Mouse (Mus musculus) right cerebral cortex, postnatal 10 days (tissue): ENCODE data around the gene Sumo3.

ENCODE experiments used
- DNase-seq, 2 experiments: peaks; one replicate each; pipeline ENCODE4 v3.0.0; 2021; ENCODE audit warnings: low spot score in 2 of 2

Gene Sumo3

GRCm38 (mm10) chr10:77605908-77606826, at the start of gene Sumo3, which contains the start of gene Gm49325:
Gene Sumo3 (plus strand): TSS chr10:77606097.
Gene Gm49325 (plus strand): TSS chr10:77606197.
- peak; percentile 94 for DNase-seq

- DNase-seq = no peak
Measured at GRCm38 (mm10) chr10:77556631-77557030, 49.3 kb upstream of the Sumo3 start.

- no peak for DNase-seq
Measured at GRCm38 (mm10) chr10:77557641-77558040, 48.3 kb upstream of the Sumo3 start.

- DNase-seq = no peak
Measured at GRCm38 (mm10) chr10:77560090-77560489, 45.8 kb upstream of the Sumo3 start.

- no peak for DNase-seq
Measured at GRCm38 (mm10) chr10:77560830-77561229, 45.1 kb upstream of the Sumo3 start.

- DNase-seq = no peak
Measured at GRCm38 (mm10) chr10:77561508-77561907, 44.4 kb upstream of the Sumo3 start.

GRCm38 (mm10) chr10:77565005-77565404, 40.9 kb upstream of the Sumo3 start:
- no peak for DNase-seq

GRCm38 (mm10) chr10:77566651-77567050, 39.2 kb upstream of the Sumo3 start:
- DNase-seq = peak in 1 of 2 experiments; percentile 77

GRCm38 (mm10) chr10:77569481-77569880, 36.4 kb upstream of the Sumo3 start:
- DNase-seq = no peak

GRCm38 (mm10) chr10:77569973-77570658, 35.8 kb upstream of the Sumo3 start:
- DNase-seq = no peak

- DNase-seq = no peak
Measured at GRCm38 (mm10) chr10:77572225-77572624, 33.7 kb upstream of the Sumo3 start.

GRCm38 (mm10) chr10:77573162-77573561, 32.7 kb upstream of the Sumo3 start:
- no peak for DNase-seq

GRCm38 (mm10) chr10:77580027-77580920, 25.6 kb upstream of the Sumo3 start:
- DNase-seq = no peak

- DNase-seq = no peak
Measured at GRCm38 (mm10) chr10:77581023-77581407, 24.9 kb upstream of the Sumo3 start.

GRCm38 (mm10) chr10:77581408-77582284, 24.3 kb upstream of the Sumo3 start, which contains the start of gene Pttg1ip:
Gene Pttg1ip (plus strand): TSS chr10:77581720.
- peak; percentile 97 for DNase-seq

GRCm38 (mm10) chr10:77582285-77582618, 23.6 kb upstream of the Sumo3 start:
- no peak for DNase-seq

GRCm38 (mm10) chr10:77583795-77584422, 22.0 kb upstream of the Sumo3 start:
- no peak for DNase-seq

GRCm38 (mm10) chr10:77586637-77587036, 19.3 kb upstream of the Sumo3 start:
- DNase-seq = no peak

GRCm38 (mm10) chr10:77587091-77587775, 18.7 kb upstream of the Sumo3 start:
- no peak for DNase-seq

GRCm38 (mm10) chr10:77588036-77588435, 17.9 kb upstream of the Sumo3 start:
- DNase-seq = no peak
